Mouse (Mus musculus) kidney, embryonic 14.5 days (tissue): Measurements from ENCODE around the gene Eif2b5. TPM values are rescaled to one million over a fixed set of nuclear protein-coding genes. Genes with fewer than 3 reads are reported as not detected.
"Not testable (repeated sequence)": the region's sequence is repeated elsewhere in the genome, so short reads cannot be mapped to it uniquely, and the experiment has no call there.

Experiments used
- ATAC-seq: fragments of 200-750 bp; cut with Nextera tagmentation; 2 replicates; pipeline ENCODE4 v1.8.0; 2017; ENCODE audit warnings: moderate number of reproducible peaks, mild to moderate bottlenecking, moderate TSS enrichment, moderate library complexity; ENCODE audit not compliant: low FRiP score, low TSS enrichment
- H3K27ac ChIP-seq: fragments of 300-500 bp; sonication (generic); 2 replicates; pipeline ENCODE4 v1.5.1; 2014; ENCODE audit warnings: low read depth, mild to moderate bottlenecking, low read length, moderate library complexity, mixed read lengths
- H3K27me3 ChIP-seq: fragments of 300-500 bp; sonication (generic); 2 replicates; pipeline ENCODE4 v1.6.1; 2014; ENCODE audit warnings: mild to moderate bottlenecking, low read length; ENCODE audit not compliant: control insufficient read depth, insufficient read depth
- H3K36me3 ChIP-seq: fragments of 300-500 bp; sonication (generic); 2 replicates; pipeline ENCODE4 v1.6.1; 2014; ENCODE audit warnings: low read length, mixed read lengths; ENCODE audit not compliant: control insufficient read depth, insufficient read depth
- H3K4me1 ChIP-seq: fragments of 300-500 bp; sonication (generic); 2 replicates; pipeline ENCODE4 v1.6.1; 2014; ENCODE audit warnings: low read length, mixed read lengths; ENCODE audit not compliant: control insufficient read depth, insufficient read depth
- H3K4me2 ChIP-seq: fragments of 300-500 bp; sonication (generic); replicated peaks from 2 replicates; pipeline ENCODE4 v1.6.1; 2014; ENCODE audit warnings: low read depth, mild to moderate bottlenecking, low read length
- H3K4me3 ChIP-seq: fragments of 300-500 bp; sonication (generic); 2 replicates; pipeline ENCODE4 v1.5.1; 2014; ENCODE audit warnings: mild to moderate bottlenecking, low read length
- H3K9ac ChIP-seq: fragments of 300-500 bp; sonication (generic); 2 replicates; pipeline ENCODE4 v1.6.1; 2014; ENCODE audit warnings: low read depth, mild to moderate bottlenecking, low read length, moderate library complexity
- H3K9me3 ChIP-seq: fragments of 300-500 bp; sonication (generic); 2 replicates; pipeline ENCODE4 v1.6.1; 2016; ENCODE audit warnings: low read length; ENCODE audit not compliant: control insufficient read depth
- WGBS: fragments of 180-500 bp; shearing (Covaris S2); extraction: QIAGEN DNeasy Blood & Tissue Kit; methylation state at CpG from one replicate; pipeline ENCODE4 v1.1.7; 2014; 5-methylcytosine and 5-hydroxymethylcytosine counted together
- polyA plus RNA-seq: library from polyadenylated mRNA; unstranded; fragments of >200 nt; fragmentation: Nextera tagmentation; extraction: Ambion mirVana; gene quantifications from 2 replicates; pipeline ENCODE4 v1.2.1, GENCODE M21; 2014

Gene Eif2b5
- polyA plus RNA-seq, 1 experiment from 2014 or later, result 115 TPM

DNA sequence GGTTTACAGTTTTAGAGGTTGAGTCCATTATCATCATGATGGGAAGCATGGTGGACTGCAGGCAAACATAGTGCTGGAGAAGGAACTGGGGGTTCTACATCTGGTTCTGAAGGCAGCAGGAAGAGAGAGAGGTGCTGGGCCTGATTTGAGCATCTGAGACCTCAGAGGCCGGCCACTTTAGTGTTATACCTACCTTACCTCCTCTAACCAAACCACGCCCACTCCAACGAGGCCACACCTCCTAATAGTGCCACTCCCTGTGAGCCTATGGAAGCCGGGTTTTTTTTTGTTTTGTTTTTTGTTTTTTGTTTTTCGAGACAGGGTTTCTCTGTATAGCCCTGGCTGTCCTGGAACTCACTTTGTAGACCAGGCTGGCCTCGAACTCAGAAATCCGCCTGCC is 14.9 kb upstream of the Eif2b5 start:
- not testable (repeated sequence) for H3K4me2 ChIP-seq, H3K4me1 ChIP-seq, H3K27ac ChIP-seq, H3K27me3 ChIP-seq, H3K9ac ChIP-seq, H3K4me3 ChIP-seq, H3K36me3 ChIP-seq, ATAC-seq, H3K9me3 ChIP-seq
- WGBS, result 87% methylated on average over 6 of the region's 7 CpGs

GRCm38 (mm10) chr16:20485061-20485460 is 13.6 kb upstream of the Eif2b5 start:
- no peaks in the 10 kb centered on the region for H3K4me1 ChIP-seq
- H3K4me3 ChIP-seq, result no peak overlapping the region
- H3K36me3 ChIP-seq, result no peaks in the 10 kb centered on the region
- H3K27me3 ChIP-seq, result no peaks in the 10 kb centered on the region
- no peak for ATAC-seq
- 47% methylated on average over 4 of the region's 4 CpGs for WGBS
- no peak overlapping the region for H3K4me2 ChIP-seq
- no peak overlapping the region for H3K9ac ChIP-seq
- H3K9me3 ChIP-seq, result no peaks in the 10 kb centered on the region
- no peak overlapping the region for H3K27ac ChIP-seq

GRCm38 (mm10) chr16:20486048-20486447 is 12.6 kb upstream of the Eif2b5 start:
- no peak for ATAC-seq

GRCm38 (mm10) chr16:20488151-20488550 is 10.5 kb upstream of the Eif2b5 start:
- H3K27me3 ChIP-seq, result no peaks in the 10 kb centered on the region
- ATAC-seq, result no peak
- 97% methylated on average over 1 of the region's 1 CpGs for WGBS
- no peaks in the 10 kb centered on the region for H3K9me3 ChIP-seq
- no peak overlapping the region for H3K4me2 ChIP-seq
- H3K4me1 ChIP-seq, result no peaks in the 10 kb centered on the region
- no peaks in the 10 kb centered on the region for H3K36me3 ChIP-seq
- no peak overlapping the region for H3K27ac ChIP-seq
- no peak overlapping the region for H3K9ac ChIP-seq
- no peak overlapping the region for H3K4me3 ChIP-seq

More at GRCm38 (mm10) chr16:20486048-20486447, 12.6 kb upstream of the Eif2b5 start:
- WGBS, result 51% methylated on average over 3 of the region's 3 CpGs
- Histone ChIP-seq H3K9ac (no peak overlapping the region), H3K4me3 (no peak overlapping the region), H3K27ac (no peak overlapping the region), H3K4me1 (no peaks in the 10 kb centered on the region), H3K36me3 (no peaks in the 10 kb centered on the region), H3K9me3 (no peaks in the 10 kb centered on the region), H3K4me2 (no peak overlapping the region), H3K27me3 (no peaks in the 10 kb centered on the region)

- not testable (repeated sequence) for ATAC-seq, H3K27ac ChIP-seq, H3K36me3 ChIP-seq, H3K27me3 ChIP-seq, H3K4me1 ChIP-seq, H3K9ac ChIP-seq, H3K9me3 ChIP-seq, H3K4me2 ChIP-seq, H3K4me3 ChIP-seq
- WGBS, result 86% methylated on average over 8 of the region's 9 CpGs
Observed at GRCm38 (mm10) chr16:20488751-20489150, 9.9 kb upstream of the Eif2b5 start.

DNA sequence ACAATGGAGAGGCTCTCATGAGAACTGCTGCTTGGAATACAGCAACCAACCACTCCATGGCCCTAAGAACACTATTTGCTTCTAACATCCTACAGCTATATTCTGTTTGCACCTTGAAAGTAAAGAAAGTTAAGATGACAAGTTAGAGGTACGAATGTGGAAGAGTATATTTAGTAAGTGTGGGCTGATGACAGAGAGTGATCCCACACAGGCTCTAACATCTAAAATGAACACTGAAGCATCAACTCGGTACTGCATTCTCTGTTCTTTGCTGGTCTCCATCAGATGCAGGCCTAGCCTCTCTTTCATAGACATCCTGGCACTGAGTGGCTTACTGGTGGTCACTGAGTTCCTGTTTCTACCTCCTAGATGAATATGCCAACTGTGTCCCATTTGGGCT is 9.4 kb upstream of the Eif2b5 start:
- Histone ChIP-seq H3K9me3 (no peaks in the 10 kb centered on the region), H3K9ac (no peak overlapping the region), H3K4me3 (no peak overlapping the region), H3K36me3 (no peaks in the 10 kb centered on the region), H3K27me3 (no peaks in the 10 kb centered on the region), H3K4me1 (no peaks in the 10 kb centered on the region), H3K4me2 (no peak overlapping the region), H3K27ac (no peak overlapping the region)
- WGBS, result 80% methylated on average over 2 of the region's 2 CpGs
- ATAC-seq, result no peak

DNA sequence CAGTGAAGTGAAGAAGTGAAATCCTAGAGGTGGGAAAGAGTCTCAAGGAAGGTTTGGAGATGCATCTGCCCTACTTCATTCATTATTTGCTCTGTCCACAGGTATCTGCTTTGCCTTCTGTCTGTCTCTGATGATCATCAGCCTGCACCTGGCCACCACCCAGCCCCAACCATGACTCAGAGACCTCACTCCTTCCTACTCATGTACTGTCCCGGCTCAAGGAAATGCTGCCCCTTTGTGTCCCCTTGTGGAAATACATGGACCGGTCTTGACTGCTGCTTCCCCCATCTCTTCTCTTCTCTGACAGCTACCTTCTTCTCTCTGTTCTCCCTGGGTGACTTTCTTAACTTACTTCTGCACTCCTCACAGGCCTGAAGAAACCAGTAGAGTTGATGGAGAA is 8.0 kb upstream of the Eif2b5 start:
- Histone ChIP-seq H3K27ac (no peak overlapping the region), H3K4me2 (no peak overlapping the region), H3K36me3 (no peaks in the 10 kb centered on the region), H3K27me3 (no peaks in the 10 kb centered on the region), H3K9me3 (no peaks in the 10 kb centered on the region), H3K4me1 (no peaks in the 10 kb centered on the region), H3K9ac (no peak overlapping the region), H3K4me3 (no peak overlapping the region)
- WGBS, result 54% methylated on average over 2 of the region's 2 CpGs
- 0 out of 2 replicates have a peak, but pooled peaks have one; percentile 55 for ATAC-seq

DNA sequence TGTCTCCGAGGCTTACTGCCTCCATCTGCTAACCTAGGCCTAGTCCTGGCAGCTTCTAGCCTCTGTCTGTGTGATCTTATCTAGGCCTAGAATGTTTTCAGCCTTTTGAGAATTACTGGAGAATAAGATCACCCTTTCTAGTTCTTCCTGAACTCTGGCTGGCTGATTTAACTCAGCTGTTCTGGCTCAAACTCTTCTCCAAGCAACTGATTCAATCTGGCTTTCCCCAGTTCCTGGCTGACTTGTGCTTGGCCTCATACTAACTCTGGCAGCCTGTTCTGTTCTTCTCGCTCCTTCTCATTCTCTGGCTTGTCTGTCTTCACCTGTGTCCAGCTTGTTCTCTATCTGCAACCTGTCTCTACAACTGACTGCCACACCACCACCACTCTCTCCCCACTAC is 7.3 kb upstream of the Eif2b5 start:
- WGBS, result 74% methylated on average over 2 of the region's 2 CpGs
- no peak overlapping the region for H3K4me2 ChIP-seq
- H3K4me1 ChIP-seq, result no peaks in the 10 kb centered on the region
- H3K4me3 ChIP-seq, result no peak overlapping the region
- H3K9me3 ChIP-seq, result no peaks in the 10 kb centered on the region
- H3K27me3 ChIP-seq, result no peaks in the 10 kb centered on the region
- no peak overlapping the region for H3K27ac ChIP-seq
- ATAC-seq, result no peak
- no peaks in the 10 kb centered on the region for H3K36me3 ChIP-seq
- H3K9ac ChIP-seq, result no peak overlapping the region

- no peak for ATAC-seq
- 82% methylated on average over 2 of the region's 2 CpGs for WGBS
- no peak overlapping the region for H3K4me2 ChIP-seq
Observed at GRCm38 (mm10) chr16:20493452-20493851, 5.2 kb upstream of the Eif2b5 start.

More at GRCm38 (mm10) chr16:20493452-20493851, 5.2 kb upstream of the Eif2b5 start:
- no peaks in the 10 kb centered on the region for H3K9me3 ChIP-seq
- no peaks in the 10 kb centered on the region for H3K4me1 ChIP-seq
- no peaks in the 10 kb centered on the region for H3K36me3 ChIP-seq
- H3K27ac ChIP-seq, result no peak overlapping the region
- no peak overlapping the region for H3K4me3 ChIP-seq
- no peaks in the 10 kb centered on the region for H3K27me3 ChIP-seq
- H3K9ac ChIP-seq, result no peak overlapping the region
